Mouse (Mus musculus): Measurements from ENCODE around the gene Scamp1. TPM values are rescaled to one million over a fixed set of nuclear protein-coding genes. Genes with fewer than 3 reads are reported as not detected.

Scamp1 gene
- polyA plus RNA-seq, 1 experiment from 2014 or later: 11.7 TPM

DNA sequence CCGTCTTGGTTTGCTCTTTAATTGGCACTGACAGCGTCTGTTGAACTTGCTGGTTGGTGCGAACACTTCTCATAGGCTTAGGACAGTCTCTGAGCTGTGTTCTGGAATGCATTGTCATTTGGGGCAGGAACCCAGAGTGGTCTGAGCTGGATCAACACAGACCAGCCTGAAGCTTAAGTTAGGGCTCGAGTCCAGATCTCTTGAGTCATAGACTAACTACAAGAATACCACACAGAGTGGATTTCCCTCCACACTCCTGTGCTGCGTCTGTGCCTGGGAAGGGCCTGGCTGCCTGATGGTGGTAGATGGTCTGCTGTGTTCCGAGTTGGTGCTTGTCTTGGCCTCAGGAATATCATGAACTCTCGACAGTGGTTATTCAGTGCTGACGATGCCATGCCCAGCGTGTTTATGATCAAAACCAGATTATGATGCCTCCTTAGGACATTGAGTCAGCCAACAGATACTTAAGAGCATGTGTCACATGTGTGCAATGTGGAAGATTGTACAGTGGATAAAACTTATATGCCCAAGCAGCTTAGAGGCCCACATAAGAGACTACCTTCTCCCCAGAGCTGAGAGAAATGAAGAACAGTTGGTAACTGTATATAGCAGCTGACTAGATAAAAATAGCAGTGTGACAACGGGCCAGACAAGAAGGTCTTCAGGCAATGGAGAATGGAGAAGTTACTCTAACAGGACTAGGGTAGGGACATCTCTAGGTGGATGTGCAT is 100.8 kb downstream of the Scamp1 start:
- Histone ChIP-seq H3K4me2 (no peak overlapping the region), H3K9me3 (replicated peaks) (no peaks in the 10 kb centered on the region), H3K4me3 (no peak overlapping the region), H3K4me1 (0 out of 2 replicates have a peak, but pooled peaks cover 7% of the 10 kb centered on the region), H3K27ac (no peak overlapping the region), H3K36me3 (no peaks in the 10 kb centered on the region), H3K9ac (no peak overlapping the region), H3K27me3 (replicated peaks) (no peaks in the 10 kb centered on the region)
- ATAC-seq: no peak
- 69% methylated on average over 10 of the region's 10 CpGs for WGBS (ENCODE audit: insufficient replicate concordance)

DNA sequence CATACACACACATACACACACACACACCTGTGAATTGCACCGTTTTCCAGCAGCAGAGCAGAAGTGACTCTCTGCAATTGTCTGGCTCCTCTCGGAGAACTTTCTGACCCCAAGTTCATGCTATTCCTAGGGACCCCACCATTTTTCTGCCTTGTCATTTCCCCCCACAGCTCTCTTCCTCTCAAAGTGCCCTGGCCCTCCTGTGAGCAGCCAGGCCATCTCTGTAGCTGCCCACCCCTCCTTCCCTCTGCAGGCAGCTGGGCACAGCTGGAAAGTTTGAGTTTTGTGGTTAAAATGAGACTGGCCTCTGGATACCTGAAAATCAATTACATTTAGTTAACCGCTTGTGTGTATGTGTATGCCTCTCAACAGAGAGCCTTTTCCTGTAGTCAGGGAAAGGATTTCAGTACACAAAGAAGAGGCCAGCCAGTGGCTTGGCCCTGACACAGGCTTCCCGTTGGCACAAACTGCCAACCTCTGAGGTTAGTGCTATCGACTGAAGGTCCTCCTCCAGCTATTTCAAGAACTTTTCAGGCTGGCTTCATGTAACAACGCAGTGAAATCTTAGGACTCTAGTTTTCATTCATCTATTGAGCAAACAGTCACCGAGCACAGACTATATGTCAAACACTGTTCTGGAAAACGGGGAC is 102.2 kb downstream of the Scamp1 start:
- no peak overlapping the region for H3K9ac ChIP-seq
- no peaks in the 10 kb centered on the region for H3K27me3 ChIP-seq (replicated peaks)
- no peak for ATAC-seq
- no peaks in the 10 kb centered on the region for H3K9me3 ChIP-seq (replicated peaks)
- H3K36me3 ChIP-seq: no peaks in the 10 kb centered on the region
- no peak overlapping the region for H3K4me2 ChIP-seq
- 0 out of 2 replicates have a peak, but pooled peaks cover 7% of the 10 kb centered on the region for H3K4me1 ChIP-seq
- 64% methylated on average over 8 of the region's 8 CpGs for WGBS (ENCODE audit: insufficient replicate concordance)
- H3K27ac ChIP-seq: no peak overlapping the region
- H3K4me3 ChIP-seq: no peak overlapping the region

DNA sequence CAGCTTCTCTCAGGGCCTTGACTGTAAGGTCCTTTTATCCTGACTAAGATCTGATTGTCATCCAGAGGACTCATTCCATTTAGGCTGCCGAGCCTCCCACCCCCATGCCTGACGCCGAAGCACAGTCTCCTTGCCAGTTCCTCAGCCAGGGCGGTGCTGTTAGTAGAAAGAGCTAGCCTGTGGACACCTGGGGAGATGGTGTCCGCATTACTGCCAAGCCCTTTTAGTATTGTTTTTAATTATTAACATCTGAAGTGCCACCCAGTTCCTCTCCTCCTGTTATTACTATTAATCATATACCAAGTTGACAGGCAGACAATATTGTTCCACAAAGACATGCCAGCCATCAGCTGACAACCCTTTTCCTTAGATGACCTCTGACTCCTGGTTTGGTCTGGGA is 103.6 kb downstream of the Scamp1 start:
- Histone ChIP-seq H3K27me3 (replicated peaks) (no peaks in the 10 kb centered on the region), H3K4me2 (no peak overlapping the region), H3K4me1 (peaks cover 8% of the 10 kb centered on the region; the same call in 1 of the 2 replicates), H3K36me3 (no peaks in the 10 kb centered on the region), H3K27ac (no peak overlapping the region), H3K9ac (no peak overlapping the region), H3K4me3 (no peak overlapping the region), H3K9me3 (replicated peaks) (no peaks in the 10 kb centered on the region)
- ATAC-seq: no peak
- WGBS (ENCODE audit: insufficient replicate concordance): 75% methylated on average over 5 of the region's 5 CpGs

GRCm38 (mm10) chr13:94180477-94181420 is 104.9 kb downstream of the Scamp1 start:
- H3K4me2 ChIP-seq: no peak overlapping the region
- no peaks in the 10 kb centered on the region for H3K9me3 ChIP-seq (replicated peaks)
- 63% methylated on average over 5 of the region's 5 CpGs for WGBS (ENCODE audit: insufficient replicate concordance)
- no peak overlapping the region for H3K4me3 ChIP-seq
- H3K27me3 ChIP-seq (replicated peaks): no peaks in the 10 kb centered on the region
- no peak for ATAC-seq
- no peaks in the 10 kb centered on the region for H3K36me3 ChIP-seq
- peaks cover 20% of the 10 kb centered on the region for H3K4me1 ChIP-seq
- no peak overlapping the region for H3K9ac ChIP-seq
- H3K27ac ChIP-seq: no peak overlapping the region

DNA sequence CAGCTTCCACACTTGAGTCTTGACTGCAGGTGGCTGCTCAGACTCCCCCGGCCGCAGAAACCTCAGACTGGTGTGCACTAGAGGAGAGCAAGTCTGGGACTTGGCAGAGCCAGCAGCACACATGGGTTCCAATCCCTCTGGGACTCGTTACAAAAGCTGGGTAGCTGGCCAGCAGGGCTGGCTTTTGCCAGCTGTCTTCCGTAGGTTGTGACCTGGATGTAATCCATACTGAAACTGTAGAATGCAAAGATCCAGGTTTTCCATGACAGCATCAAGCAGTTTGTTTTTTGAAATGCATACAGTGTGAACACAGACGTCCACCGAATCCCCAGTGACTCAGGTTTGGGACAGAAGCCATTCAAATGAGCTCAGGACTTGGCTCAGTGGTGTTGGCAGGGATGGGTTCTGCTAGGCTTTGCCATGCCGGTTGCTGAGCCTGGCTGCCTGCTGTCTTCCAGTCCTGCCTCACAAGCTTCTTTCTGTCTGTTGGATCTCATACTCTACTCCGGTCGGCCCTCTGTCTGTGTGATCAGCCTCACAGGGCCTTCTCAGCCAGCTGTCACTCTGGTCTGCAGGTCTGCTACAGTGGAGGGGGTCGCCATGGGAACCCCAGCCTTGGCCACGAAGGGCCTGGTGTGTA is 107.1 kb downstream of the Scamp1 start:
- Histone ChIP-seq H3K4me2 (no peak overlapping the region), H3K36me3 (no peaks in the 10 kb centered on the region), H3K27me3 (replicated peaks) (peaks cover 16% of the 10 kb centered on the region; the same call in 1 of the 2 replicates), H3K27ac (no peak overlapping the region), H3K9ac (no peak overlapping the region), H3K4me3 (no peak overlapping the region), H3K4me1 (peaks cover 42% of the 10 kb centered on the region), H3K9me3 (replicated peaks) (no peaks in the 10 kb centered on the region)
- ATAC-seq: no peak
- WGBS (ENCODE audit: insufficient replicate concordance): 72% methylated on average over 11 of the region's 11 CpGs

DNA sequence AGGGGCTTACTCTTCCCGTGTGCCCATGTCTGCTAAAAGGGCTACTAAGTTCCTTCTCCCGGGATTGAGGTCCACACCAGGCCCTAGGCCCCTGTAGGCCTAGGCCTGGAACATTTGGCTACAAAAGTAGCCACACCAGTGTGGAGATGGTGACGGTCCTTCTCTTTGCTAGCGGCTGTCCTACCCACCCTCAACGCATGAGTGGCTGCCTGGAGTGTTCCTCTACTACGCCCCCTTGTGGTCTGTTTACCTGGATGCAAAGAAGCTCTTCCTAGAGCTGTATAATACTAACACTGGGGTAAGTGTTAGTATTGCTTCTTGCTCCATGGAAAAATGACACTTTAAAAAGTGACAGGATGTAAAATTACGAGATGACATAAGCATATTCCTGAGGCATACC is 108.5 kb downstream of the Scamp1 start:
- H3K9ac ChIP-seq: no peak overlapping the region
- H3K9me3 ChIP-seq (replicated peaks): no peaks in the 10 kb centered on the region
- H3K4me1 ChIP-seq: peaks cover 56% of the 10 kb centered on the region
- no peak overlapping the region for H3K27ac ChIP-seq
- peak overlapping the region; percentile 27; the same call in 1 of the 2 replicates for H3K4me2 ChIP-seq
- no peak overlapping the region for H3K4me3 ChIP-seq
- 40% methylated on average over 7 of the region's 7 CpGs for WGBS (ENCODE audit: insufficient replicate concordance)
- peaks cover 17% of the 10 kb centered on the region; the same call in 1 of the 2 replicates for H3K27me3 ChIP-seq (replicated peaks)
- no peaks in the 10 kb centered on the region for H3K36me3 ChIP-seq
- ATAC-seq: no peak

DNA sequence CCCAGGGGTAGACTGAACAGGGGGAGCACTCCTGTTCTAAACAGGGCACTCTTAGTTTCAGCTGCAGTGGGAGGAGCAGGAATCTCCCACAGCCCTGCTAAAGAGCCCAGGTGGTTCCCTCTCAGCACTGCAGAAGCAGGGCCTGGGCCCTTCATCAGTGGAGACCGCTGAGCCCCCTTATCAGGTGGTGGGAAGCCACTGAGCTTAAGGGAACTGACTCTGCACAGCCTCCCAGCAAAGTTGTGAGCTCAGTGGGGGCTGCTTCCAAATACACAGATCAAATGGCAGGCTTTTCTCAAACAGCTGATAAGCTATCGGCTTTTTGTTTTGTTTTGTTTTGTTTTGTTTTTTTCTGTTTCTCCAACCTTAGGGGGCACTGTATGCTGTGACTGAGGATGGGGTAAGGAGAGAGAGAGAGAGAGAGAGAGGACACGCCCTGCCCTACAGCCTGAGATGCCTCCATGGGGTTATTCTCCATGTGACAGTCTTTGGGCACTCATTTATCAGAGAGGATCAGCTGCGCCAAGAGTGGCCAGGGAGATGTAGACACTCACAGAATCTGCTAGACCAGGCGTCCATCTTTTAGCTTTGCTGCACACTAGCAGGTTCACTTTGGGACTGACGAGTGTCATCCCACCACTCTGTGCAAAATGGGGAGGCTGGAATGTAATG is 110.1 kb downstream of the Scamp1 start:
- H3K4me1 ChIP-seq: peaks cover 58% of the 10 kb centered on the region
- WGBS (ENCODE audit: insufficient replicate concordance): 25% methylated on average over 6 of the region's 6 CpGs
- H3K27ac ChIP-seq: no peak overlapping the region
- peak overlapping the region; percentile 59 for H3K4me3 ChIP-seq
- no peaks in the 10 kb centered on the region for H3K9me3 ChIP-seq (replicated peaks)
- no peaks in the 10 kb centered on the region for H3K36me3 ChIP-seq
- 0 out of 2 replicates have a peak, but pooled peaks have one; percentile 46 for ATAC-seq
- H3K4me2 ChIP-seq: peak overlapping the region; percentile 88
- H3K9ac ChIP-seq: no peak overlapping the region; the same call in 1 of the 2 replicates
- peaks cover 17% of the 10 kb centered on the region; the same call in 1 of the 2 replicates for H3K27me3 ChIP-seq (replicated peaks)

GRCm38 (mm10) chr13:94174577-94175279 is 110.9 kb downstream of the Scamp1 start:
- 17% methylated on average over 16 of the region's 16 CpGs for WGBS (ENCODE audit: insufficient replicate concordance)
- H3K36me3 ChIP-seq: no peaks in the 10 kb centered on the region
- peaks cover 57% of the 10 kb centered on the region for H3K4me1 ChIP-seq
- no peaks in the 10 kb centered on the region for H3K9me3 ChIP-seq (replicated peaks)
- H3K27ac ChIP-seq: no peak overlapping the region
- peak overlapping the region; percentile 59 for H3K4me3 ChIP-seq
- peak overlapping the region; percentile 88 for H3K4me2 ChIP-seq
- ATAC-seq: no peak
- peak overlapping the region; percentile 65 for H3K9ac ChIP-seq
- H3K27me3 ChIP-seq (replicated peaks): peaks cover 17% of the 10 kb centered on the region; the same call in 1 of the 2 replicates

- Histone ChIP-seq H3K4me2 (peak overlapping the region; percentile 88), H3K9ac (peak overlapping the region; percentile 65), H3K36me3 (no peaks in the 10 kb centered on the region), H3K27ac (no peak overlapping the region), H3K9me3 (replicated peaks) (no peaks in the 10 kb centered on the region), H3K27me3 (replicated peaks) (peaks cover 17% of the 10 kb centered on the region; the same call in 1 of the 2 replicates), H3K4me1 (peaks cover 57% of the 10 kb centered on the region), H3K4me3 (peak overlapping the region; percentile 59)
- ATAC-seq: peak; percentile 76
- WGBS (ENCODE audit: insufficient replicate concordance): 2% methylated on average over 55 of the region's 55 CpGs
These were observed 111.8 kb downstream of the Scamp1 start for GRCm38 (mm10) chr13:94173633-94174576.

All from liver, embryonic 12.5 days (tissue).